Mouse (Mus musculus) ES-Bruce4 (cell line): ENCODE measurements around the gene Gper1.

ENCODE experiments used
- CTCF ChIP-seq: IDR thresholded peaks from one replicate; pipeline ENCODE4 v1.8.1; 2011; ENCODE audit warnings: low read depth, low read length
- EP300 ChIP-seq: IDR thresholded peaks from 2 replicates; pipeline ENCODE4 v1.6.1; 2011; ENCODE audit warnings: low read depth, low read length; ENCODE audit not compliant: insufficient read depth
- POLR2A ChIP-seq: IDR thresholded peaks from one replicate; pipeline ENCODE4 v1.8.1; 2011; ENCODE audit warnings: low read length; ENCODE audit not compliant: insufficient read depth

- TF ChIP-seq CTCF (no peak), POLR2A (no peak), EP300 (no peak)
These were observed 23.0 kb upstream of the Gper1 start for GRCm38 (mm10) chr5:139399991-139400390.
